Mouse (Mus musculus) neural tube, embryonic 13.5 days (tissue): ENCODE measurements around the gene Pde1a. TPM values are rescaled to one million over a fixed set of nuclear protein-coding genes. Genes with fewer than 3 reads are reported as not detected.

Experiments
- ATAC-seq: fragments of 200-750 bp; cut with Nextera tagmentation; 2 replicates; pipeline ENCODE4 v1.8.0; 2017; ENCODE audit warnings: low read depth, mild to moderate bottlenecking, moderate TSS enrichment, moderate library complexity
- H3K27ac ChIP-seq: fragments of 300-500 bp; sonication (generic); replicated peaks from 2 replicates; pipeline ENCODE4 v1.5.1; 2015; ENCODE audit warnings: moderate library complexity, mild to moderate bottlenecking, inconsistent platforms
- H3K27me3 ChIP-seq: fragments of 300-500 bp; sonication (generic); 2 replicates; pipeline ENCODE4 v1.6.1; 2015; ENCODE audit warnings: mild to moderate bottlenecking, inconsistent platforms
- H3K36me3 ChIP-seq: fragments of 300-500 bp; sonication (generic); 2 replicates; pipeline ENCODE4 v1.6.1; 2015; ENCODE audit warnings: mild to moderate bottlenecking, inconsistent platforms
- H3K4me1 ChIP-seq: fragments of 300-500 bp; sonication (generic); replicated peaks from 2 replicates; pipeline ENCODE4 v1.6.1; 2015; ENCODE audit warnings: inconsistent platforms
- H3K4me2 ChIP-seq: fragments of 300-500 bp; sonication (generic); 2 replicates; pipeline ENCODE4 v1.6.1; 2015; ENCODE audit warnings: inconsistent platforms, mild to moderate bottlenecking, moderate library complexity
- H3K4me3 ChIP-seq: fragments of 300-500 bp; sonication (generic); 2 replicates; pipeline ENCODE4 v1.5.1; 2015; ENCODE audit warnings: mild to moderate bottlenecking, inconsistent platforms
- H3K9ac ChIP-seq: fragments of 300-500 bp; sonication (generic); 2 replicates; pipeline ENCODE4 v1.6.1; 2015; ENCODE audit warnings: moderate library complexity, mild to moderate bottlenecking, inconsistent platforms
- H3K9me3 ChIP-seq: fragments of 300-500 bp; sonication (generic); 2 replicates; pipeline ENCODE4 v1.6.1; 2016; ENCODE audit warnings: inconsistent platforms
- WGBS: fragments of 180-500 bp; shearing (Covaris S2); methylation state at CpG from one replicate; pipeline ENCODE4 v1.1.7; 2015; 5-methylcytosine and 5-hydroxymethylcytosine counted together
- polyA plus RNA-seq: library from polyadenylated mRNA; unstranded; fragments of >200 nt; fragmentation: Nextera tagmentation; extraction: Ambion mirVana; gene quantifications from 2 replicates; pipeline ENCODE4 v1.2.1, GENCODE M21; 2015

Pde1a gene
- polyA plus RNA-seq, 1 experiment from 2014 or later, result 5.1 TPM

GRCm38 (mm10) chr2:80037971-80038370 lies 91.3 kb downstream of the Pde1a start:
- Histone ChIP-seq H3K9me3 (no peaks in the 10 kb centered on the region), H3K36me3 (no peaks in the 10 kb centered on the region), H3K4me2 (no peak overlapping the region), H3K4me3 (no peak overlapping the region), H3K27me3 (no peaks in the 10 kb centered on the region), H3K9ac (no peak overlapping the region), H3K4me1 (no peaks in the 10 kb centered on the region), H3K27ac (no peak overlapping the region)
- no peak for ATAC-seq
- 73% methylated on average over 5 of the region's 5 CpGs for WGBS

GRCm38 (mm10) chr2:80029051-80029450 lies 100.2 kb downstream of the Pde1a start:
- Histone ChIP-seq H3K9ac (no peak overlapping the region), H3K4me3 (no peak overlapping the region), H3K27me3 (no peaks in the 10 kb centered on the region), H3K36me3 (no peaks in the 10 kb centered on the region), H3K4me1 (no peaks in the 10 kb centered on the region), H3K9me3 (no peaks in the 10 kb centered on the region), H3K4me2 (no peak overlapping the region), H3K27ac (no peak overlapping the region)
- ATAC-seq, result no peak
- 79% methylated on average over 2 of the region's 2 CpGs for WGBS

GRCm38 (mm10) chr2:80026053-80026452 lies 103.2 kb downstream of the Pde1a start:
- no peaks in the 10 kb centered on the region for H3K4me1 ChIP-seq
- WGBS, result 100% methylated on average over 1 of the region's 1 CpGs
- H3K9ac ChIP-seq, result no peak overlapping the region
- H3K27ac ChIP-seq, result no peak overlapping the region
- no peak overlapping the region for H3K4me2 ChIP-seq
- no peak for ATAC-seq
- no peaks in the 10 kb centered on the region for H3K36me3 ChIP-seq
- H3K27me3 ChIP-seq, result no peaks in the 10 kb centered on the region
- H3K9me3 ChIP-seq, result no peaks in the 10 kb centered on the region
- no peak overlapping the region for H3K4me3 ChIP-seq

- no peaks in the 10 kb centered on the region for H3K27me3 ChIP-seq
- no peak for ATAC-seq
- H3K4me3 ChIP-seq, result no peak overlapping the region
- no peak overlapping the region for H3K27ac ChIP-seq
- H3K4me1 ChIP-seq, result no peaks in the 10 kb centered on the region
- 94% methylated on average over 1 of the region's 1 CpGs for WGBS
- H3K9me3 ChIP-seq, result no peaks in the 10 kb centered on the region
- H3K9ac ChIP-seq, result no peak overlapping the region
- no peak overlapping the region for H3K4me2 ChIP-seq
- no peaks in the 10 kb centered on the region for H3K36me3 ChIP-seq
Observed at GRCm38 (mm10) chr2:80025597-80025996, 103.7 kb downstream of the Pde1a start.

- Histone ChIP-seq H3K4me1 (no peaks in the 10 kb centered on the region), H3K9me3 (no peaks in the 10 kb centered on the region), H3K4me3 (no peak overlapping the region), H3K27ac (no peak overlapping the region), H3K36me3 (no peaks in the 10 kb centered on the region), H3K9ac (no peak overlapping the region), H3K4me2 (no peak overlapping the region), H3K27me3 (no peaks in the 10 kb centered on the region)
- WGBS, result 90% methylated on average over 1 of the region's 1 CpGs
- no peak for ATAC-seq
Observed at GRCm38 (mm10) chr2:80025038-80025437, 104.2 kb downstream of the Pde1a start.

GRCm38 (mm10) chr2:80014161-80014560 lies 115.1 kb downstream of the Pde1a start:
- no peak overlapping the region for H3K4me3 ChIP-seq
- no peaks in the 10 kb centered on the region for H3K27me3 ChIP-seq
- 90% methylated on average over 3 of the region's 3 CpGs for WGBS
- no peaks in the 10 kb centered on the region for H3K36me3 ChIP-seq
- ATAC-seq, result no peak
- H3K4me1 ChIP-seq, result no peaks in the 10 kb centered on the region
- H3K4me2 ChIP-seq, result no peak overlapping the region
- H3K27ac ChIP-seq, result no peak overlapping the region
- no peak overlapping the region for H3K9ac ChIP-seq
- no peaks in the 10 kb centered on the region for H3K9me3 ChIP-seq

- no peaks in the 10 kb centered on the region for H3K27me3 ChIP-seq
- no peak overlapping the region for H3K27ac ChIP-seq
- H3K4me3 ChIP-seq, result no peak overlapping the region
- no peaks in the 10 kb centered on the region for H3K4me1 ChIP-seq
- no peak overlapping the region for H3K4me2 ChIP-seq
- H3K9me3 ChIP-seq, result no peaks in the 10 kb centered on the region
- WGBS, result 70% methylated on average over 4 of the region's 4 CpGs
- ATAC-seq, result no peak
- no peak overlapping the region for H3K9ac ChIP-seq
- H3K36me3 ChIP-seq, result no peaks in the 10 kb centered on the region
Observed at GRCm38 (mm10) chr2:80013060-80013459, 116.2 kb downstream of the Pde1a start.

- Histone ChIP-seq H3K27ac (no peak overlapping the region), H3K9ac (no peak overlapping the region), H3K4me1 (no peaks in the 10 kb centered on the region), H3K4me3 (no peak overlapping the region), H3K27me3 (no peaks in the 10 kb centered on the region), H3K9me3 (no peaks in the 10 kb centered on the region), H3K36me3 (no peaks in the 10 kb centered on the region), H3K4me2 (no peak overlapping the region)
- WGBS, result 92% methylated on average over 3 of the region's 3 CpGs
- no peak for ATAC-seq
Observed at GRCm38 (mm10) chr2:79999168-79999567, 130.1 kb downstream of the Pde1a start.

GRCm38 (mm10) chr2:79998460-79998859 lies 130.8 kb downstream of the Pde1a start:
- ATAC-seq, result no peak
- Histone ChIP-seq H3K27ac (no peak overlapping the region), H3K27me3 (no peaks in the 10 kb centered on the region), H3K4me1 (no peaks in the 10 kb centered on the region), H3K9me3 (no peaks in the 10 kb centered on the region), H3K36me3 (no peaks in the 10 kb centered on the region), H3K9ac (no peak overlapping the region), H3K4me2 (no peak overlapping the region), H3K4me3 (no peak overlapping the region)
- WGBS, result 80% methylated on average over 2 of the region's 2 CpGs

GRCm38 (mm10) chr2:79991642-79992041 lies 137.6 kb downstream of the Pde1a start:
- no peak overlapping the region for H3K27ac ChIP-seq
- no peaks in the 10 kb centered on the region for H3K36me3 ChIP-seq
- H3K9ac ChIP-seq, result no peak overlapping the region
- no peak for ATAC-seq
- no peak overlapping the region for H3K4me2 ChIP-seq
- 70% methylated on average over 6 of the region's 6 CpGs for WGBS
- no peaks in the 10 kb centered on the region for H3K4me1 ChIP-seq
- H3K9me3 ChIP-seq, result no peaks in the 10 kb centered on the region
- H3K27me3 ChIP-seq, result no peaks in the 10 kb centered on the region
- no peak overlapping the region for H3K4me3 ChIP-seq

- no peaks in the 10 kb centered on the region; the same call in 1 of the 2 replicates for H3K4me1 ChIP-seq
- no peaks in the 10 kb centered on the region for H3K9me3 ChIP-seq
- no peak overlapping the region for H3K4me2 ChIP-seq
- no peak for ATAC-seq
- H3K4me3 ChIP-seq, result no peak overlapping the region
- H3K9ac ChIP-seq, result no peak overlapping the region
- H3K27me3 ChIP-seq, result no peaks in the 10 kb centered on the region
- H3K27ac ChIP-seq, result no peak overlapping the region
- H3K36me3 ChIP-seq, result no peaks in the 10 kb centered on the region
- WGBS, result 75% methylated on average over 4 of the region's 4 CpGs
Observed at GRCm38 (mm10) chr2:79983778-79984177, 145.5 kb downstream of the Pde1a start.

- H3K4me2 ChIP-seq, result no peak overlapping the region
- H3K9ac ChIP-seq, result no peak overlapping the region
- no peaks in the 10 kb centered on the region; the same call in 1 of the 2 replicates for H3K4me1 ChIP-seq
- no peaks in the 10 kb centered on the region for H3K27me3 ChIP-seq
- H3K9me3 ChIP-seq, result no peaks in the 10 kb centered on the region
- no peak overlapping the region for H3K27ac ChIP-seq
- peak; percentile 56 for ATAC-seq
- 54% methylated on average over 9 of the region's 9 CpGs for WGBS
- no peaks in the 10 kb centered on the region for H3K36me3 ChIP-seq
- H3K4me3 ChIP-seq, result no peak overlapping the region
Observed at GRCm38 (mm10) chr2:79983222-79983632, 146.0 kb downstream of the Pde1a start.

GRCm38 (mm10) chr2:79981781-79982180 lies 147.5 kb downstream of the Pde1a start:
- no peaks in the 10 kb centered on the region for H3K9me3 ChIP-seq
- no peaks in the 10 kb centered on the region for H3K27me3 ChIP-seq
- H3K4me2 ChIP-seq, result no peak overlapping the region
- no peak overlapping the region for H3K4me3 ChIP-seq
- no peak for ATAC-seq
- WGBS, result 94% methylated on average over 3 of the region's 3 CpGs
- H3K27ac ChIP-seq, result no peak overlapping the region
- H3K36me3 ChIP-seq, result no peaks in the 10 kb centered on the region
- no peaks in the 10 kb centered on the region; the same call in 1 of the 2 replicates for H3K4me1 ChIP-seq
- no peak overlapping the region for H3K9ac ChIP-seq
